Mouse (Mus musculus) heart, embryonic 16.5 days (tissue): ENCODE measurements around the gene Robo1. TPM values are rescaled to one million over a fixed set of nuclear protein-coding genes. Genes with fewer than 3 reads are reported as not detected.
A peak's percentile ranks its signal among the peaks of the same experiment; 100 is the strongest.

Experiments
- ATAC-seq: fragments of 200-750 bp; cut with Nextera tagmentation; replicated peaks from 2 replicates; pipeline ENCODE4 v1.8.0; 2017; ENCODE audit warnings: moderate number of reproducible peaks; ENCODE audit not compliant: insufficient read depth, low FRiP score; ENCODE audit errors: extremely low read depth
- H3K27ac ChIP-seq: fragments of 300-500 bp; sonication (generic); 2 replicates; pipeline ENCODE4 v1.5.1; 2014; ENCODE audit warnings: mild to moderate bottlenecking, low read length, control low read depth, moderate library complexity
- H3K27me3 ChIP-seq: fragments of 300-500 bp; sonication (generic); 2 replicates; pipeline ENCODE4 v1.6.1; 2014; ENCODE audit warnings: low read length, mixed read lengths; ENCODE audit not compliant: control insufficient read depth, insufficient read depth
- H3K36me3 ChIP-seq: fragments of 300-500 bp; sonication (generic); 2 replicates; pipeline ENCODE4 v1.6.1; 2014; ENCODE audit not compliant: control insufficient read depth, insufficient read depth
- H3K4me1 ChIP-seq: fragments of 300-500 bp; sonication (generic); 2 replicates; pipeline ENCODE4 v1.6.1; 2014; ENCODE audit warnings: low read length, mixed read lengths; ENCODE audit not compliant: control insufficient read depth, insufficient read depth
- H3K4me2 ChIP-seq: fragments of 300-500 bp; sonication (generic); 2 replicates; pipeline ENCODE4 v1.6.1; 2014; ENCODE audit warnings: low read depth, mild to moderate bottlenecking, control low read depth, low read length
- H3K4me3 ChIP-seq: fragments of 300-500 bp; sonication (generic); 2 replicates; pipeline ENCODE4 v1.5.1; 2014; ENCODE audit warnings: mild to moderate bottlenecking, control low read depth, low read length
- H3K9ac ChIP-seq: fragments of 300-500 bp; sonication (generic); 2 replicates; pipeline ENCODE4 v1.6.1; 2014; ENCODE audit warnings: low read length, control low read depth
- H3K9me3 ChIP-seq: fragments of 300-500 bp; sonication (generic); replicated peaks from 2 replicates; pipeline ENCODE4 v1.6.1; 2016; ENCODE audit warnings: low read length; ENCODE audit not compliant: control insufficient read depth
- WGBS: fragments of 180-500 bp; shearing (Covaris S2); extraction: QIAGEN DNeasy Blood & Tissue Kit; methylation state at CpG from one replicate; pipeline ENCODE4 v1.1.7; 2014; 5-methylcytosine and 5-hydroxymethylcytosine counted together
- polyA plus RNA-seq: library from polyadenylated mRNA; unstranded; fragments of >200 nt; fragmentation: Nextera tagmentation; extraction: Ambion mirVana; gene quantifications from 2 replicates; pipeline ENCODE4 v1.2.1, GENCODE M21; 2015

The Robo1 gene
- polyA plus RNA-seq, 1 experiment from 2014 or later, result 8.0 TPM

GRCm38 (mm10) chr16:72866011-72866410 is 557.9 kb downstream of the Robo1 start:
- Histone ChIP-seq H3K27me3 (no peaks in the 10 kb centered on the region), H3K27ac (no peak overlapping the region), H3K4me1 (no peaks in the 10 kb centered on the region), H3K9me3 (no peaks in the 10 kb centered on the region), H3K9ac (no peak overlapping the region), H3K36me3 (no peaks in the 10 kb centered on the region), H3K4me3 (no peak overlapping the region), H3K4me2 (no peak overlapping the region)
- no peak for ATAC-seq
- 38% methylated on average over 4 of the region's 4 CpGs for WGBS

- Histone ChIP-seq H3K27me3 (no peaks in the 10 kb centered on the region), H3K4me3 (no peak overlapping the region), H3K4me2 (no peak overlapping the region), H3K9me3 (no peaks in the 10 kb centered on the region), H3K36me3 (no peaks in the 10 kb centered on the region), H3K9ac (no peak overlapping the region), H3K4me1 (no peaks in the 10 kb centered on the region), H3K27ac (no peak overlapping the region)
- ATAC-seq, result no peak
- 73% methylated on average over 8 of the region's 8 CpGs for WGBS
Observed at GRCm38 (mm10) chr16:72874934-72875732, 567.0 kb downstream of the Robo1 start.

- Histone ChIP-seq H3K9me3 (no peaks in the 10 kb centered on the region), H3K36me3 (no peaks in the 10 kb centered on the region), H3K27ac (no peak overlapping the region), H3K4me3 (no peak overlapping the region), H3K4me2 (no peak overlapping the region), H3K4me1 (peaks cover 2% of the 10 kb centered on the region; the same call in 1 of the 2 replicates), H3K27me3 (no peaks in the 10 kb centered on the region), H3K9ac (no peak overlapping the region)
- 60% methylated on average over 7 of the region's 7 CpGs for WGBS
- no peak for ATAC-seq
Observed at GRCm38 (mm10) chr16:72888108-72888507, 580.0 kb downstream of the Robo1 start.

GRCm38 (mm10) chr16:72889401-72889800 is 581.3 kb downstream of the Robo1 start:
- H3K27ac ChIP-seq, result no peak overlapping the region
- H3K9me3 ChIP-seq, result no peaks in the 10 kb centered on the region
- H3K4me3 ChIP-seq, result no peak overlapping the region
- no peak overlapping the region for H3K9ac ChIP-seq
- H3K4me1 ChIP-seq, result peaks cover 2% of the 10 kb centered on the region; the same call in 1 of the 2 replicates
- H3K27me3 ChIP-seq, result no peaks in the 10 kb centered on the region
- no peaks in the 10 kb centered on the region for H3K36me3 ChIP-seq
- no peak overlapping the region for H3K4me2 ChIP-seq
- ATAC-seq, result no peak
- 77% methylated on average over 9 of the region's 9 CpGs for WGBS

GRCm38 (mm10) chr16:72897125-72897524 is 589.0 kb downstream of the Robo1 start:
- H3K4me3 ChIP-seq, result no peak overlapping the region
- H3K9me3 ChIP-seq, result no peaks in the 10 kb centered on the region
- peak overlapping the region; percentile 5; the same call in 1 of the 2 replicates for H3K4me2 ChIP-seq
- H3K36me3 ChIP-seq, result no peaks in the 10 kb centered on the region
- 75% methylated on average over 11 of the region's 11 CpGs for WGBS
- H3K9ac ChIP-seq, result no peak overlapping the region
- ATAC-seq, result no peak
- 0 out of 2 replicates have a peak overlapping the region, but pooled peaks have one; percentile 25 for H3K27ac ChIP-seq
- 0 out of 2 replicates have a peak, but pooled peaks cover 2% of the 10 kb centered on the region for H3K4me1 ChIP-seq
- no peaks in the 10 kb centered on the region for H3K27me3 ChIP-seq

GRCm38 (mm10) chr16:72908895-72909294 is 600.8 kb downstream of the Robo1 start:
- Histone ChIP-seq H3K9ac (no peak overlapping the region), H3K4me3 (no peak overlapping the region), H3K27ac (no peak overlapping the region), H3K4me2 (no peak overlapping the region), H3K4me1 (peaks cover 6% of the 10 kb centered on the region), H3K36me3 (no peaks in the 10 kb centered on the region), H3K9me3 (no peaks in the 10 kb centered on the region), H3K27me3 (no peaks in the 10 kb centered on the region)
- WGBS, result 81% methylated on average over 2 of the region's 2 CpGs
- ATAC-seq, result no peak

DNA sequence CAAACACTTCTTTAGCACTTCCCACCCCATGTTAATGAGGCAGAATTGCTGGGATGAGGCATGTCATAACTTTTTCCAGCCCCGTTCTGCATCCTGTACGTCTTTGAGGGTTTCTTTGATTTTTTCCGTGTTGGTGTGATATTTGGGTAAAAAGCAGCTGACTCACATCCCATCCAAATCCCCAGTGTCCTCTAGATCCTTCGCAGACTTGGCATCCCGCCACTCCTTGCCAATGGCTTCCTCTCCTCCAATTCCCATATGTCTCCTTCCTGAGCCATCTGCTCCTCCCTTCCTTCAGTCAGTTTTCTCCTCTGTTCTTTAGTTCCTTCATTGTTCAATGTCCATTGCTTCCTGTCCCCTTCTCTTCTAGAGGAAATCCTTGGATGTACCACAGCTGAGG is 605.0 kb downstream of the Robo1 start:
- Histone ChIP-seq H3K27ac (no peak overlapping the region), H3K4me2 (no peak overlapping the region), H3K9me3 (no peaks in the 10 kb centered on the region), H3K4me3 (no peak overlapping the region), H3K9ac (no peak overlapping the region), H3K4me1 (peaks cover 6% of the 10 kb centered on the region), H3K27me3 (no peaks in the 10 kb centered on the region), H3K36me3 (no peaks in the 10 kb centered on the region)
- no peak for ATAC-seq
- WGBS, result 57% methylated on average over 5 of the region's 5 CpGs

- no peak for ATAC-seq
- Histone ChIP-seq H3K36me3 (no peaks in the 10 kb centered on the region), H3K9me3 (no peaks in the 10 kb centered on the region), H3K9ac (no peak overlapping the region), H3K4me2 (no peak overlapping the region), H3K27ac (no peak overlapping the region), H3K4me3 (no peak overlapping the region), H3K4me1 (peaks cover 6% of the 10 kb centered on the region), H3K27me3 (no peaks in the 10 kb centered on the region)
- WGBS, result 73% methylated on average over 4 of the region's 4 CpGs
Observed at GRCm38 (mm10) chr16:72914068-72914630, 606.0 kb downstream of the Robo1 start.

- no peak for ATAC-seq
- no peak overlapping the region for H3K9ac ChIP-seq
- H3K4me2 ChIP-seq, result no peak overlapping the region
- H3K27me3 ChIP-seq, result no peaks in the 10 kb centered on the region
- WGBS, result 74% methylated on average over 3 of the region's 3 CpGs
- H3K4me3 ChIP-seq, result no peak overlapping the region
- no peak overlapping the region for H3K27ac ChIP-seq
- no peaks in the 10 kb centered on the region for H3K36me3 ChIP-seq
- no peaks in the 10 kb centered on the region for H3K9me3 ChIP-seq
- H3K4me1 ChIP-seq, result peaks cover 11% of the 10 kb centered on the region
Observed at GRCm38 (mm10) chr16:72920013-72920412, 611.9 kb downstream of the Robo1 start.
